Mouse (Mus musculus) telencephalon, adult 2 months (tissue): ENCODE measurements at regions not wholly inside any gene's neighbourhood (a gene's known extent, or its start where the extent isn't known, plus 50 kb on each side); places are given as distances from the start of the nearest gene placed in this dataset.

ENCODE experiments used
- DNase-seq: peaks from one replicate; pipeline ENCODE4 v3.0.0-alpha.2; 2011; ENCODE audit warnings: low read depth, low spot score

- peak; percentile 23 for DNase-seq
Observed at GRCm38 (mm10) chr4:30216086-30216485, 1403.2 kb downstream of the Epha7 start.

GRCm38 (mm10) chr4:30227139-30227538 lies 1414.2 kb downstream of the Epha7 start:
- peak; percentile 10 for DNase-seq

- peak; percentile 6 for DNase-seq
Observed at GRCm38 (mm10) chr4:30262101-30262500, 1449.2 kb downstream of the Epha7 start.

GRCm38 (mm10) chr4:30268026-30268425 lies 1455.1 kb downstream of the Epha7 start:
- peak; percentile 16 for DNase-seq

GRCm38 (mm10) chr4:30270000-30270399 lies 1457.1 kb downstream of the Epha7 start:
- no peak for DNase-seq

- DNase-seq: no peak
Observed at GRCm38 (mm10) chr4:30312438-30312837, 1499.5 kb downstream of the Epha7 start.

GRCm38 (mm10) chr4:30312956-30313355 lies 1500.0 kb downstream of the Epha7 start:
- no peak for DNase-seq

GRCm38 (mm10) chr4:30315348-30315747 lies 1502.4 kb downstream of the Epha7 start:
- no peak for DNase-seq

- DNase-seq: no peak
Observed at GRCm38 (mm10) chr4:30316995-30317394, 1504.1 kb downstream of the Epha7 start.

- DNase-seq: no peak
Observed at GRCm38 (mm10) chr4:30320038-30320437, 1507.1 kb downstream of the Epha7 start.

- no peak for DNase-seq
Observed at GRCm38 (mm10) chr4:30347552-30347951, 1534.6 kb downstream of the Epha7 start.
